Mouse (Mus musculus) Muller cell, postnatal 12 days (primary cell): ENCODE data around the gene Praf2.
"Not testable (repeated sequence)": the region's sequence is repeated elsewhere in the genome, so short reads cannot be mapped to it uniquely, and the experiment has no call there.

ENCODE experiments used
- DNase-seq: peaks from one replicate; pipeline ENCODE4 v3.0.0-alpha.2; 2015; ENCODE audit errors: inconsistent ontology term

Praf2 gene

DNA sequence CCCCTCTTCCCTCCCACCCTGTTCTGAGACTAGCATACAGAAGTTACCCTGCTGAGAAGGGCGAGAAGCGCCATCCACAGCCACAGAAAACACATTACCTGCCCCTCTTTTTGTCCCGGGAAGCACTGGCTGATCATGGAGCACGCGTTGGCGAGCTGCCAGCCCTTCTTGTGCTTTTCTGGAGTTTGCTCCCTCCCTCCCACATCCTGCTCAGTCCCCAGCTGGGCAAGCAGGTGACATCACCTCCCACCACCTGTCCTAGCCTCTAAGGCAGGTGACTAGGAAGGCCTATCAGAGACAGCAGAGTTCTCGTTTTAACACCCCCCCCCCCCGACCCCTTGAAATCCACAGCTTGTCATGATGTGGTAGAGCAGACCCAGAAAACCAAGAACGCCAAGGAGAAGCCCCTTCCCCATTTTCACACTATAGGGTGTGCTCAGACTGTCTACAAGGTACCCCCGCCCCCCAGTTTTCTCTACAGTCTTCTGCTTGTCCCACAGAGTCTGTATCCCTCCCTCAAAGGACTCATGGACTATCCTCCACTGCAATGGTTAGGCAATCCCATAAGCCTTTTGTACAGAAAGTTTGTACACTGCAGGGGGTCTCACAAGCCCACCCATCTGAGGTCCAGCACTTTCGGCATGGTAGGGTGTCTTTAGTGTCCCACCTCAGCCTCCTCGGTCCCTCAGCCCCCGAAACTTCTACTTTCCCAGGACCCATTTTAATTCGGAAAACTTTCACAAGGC is 11.3 kb downstream of the Praf2 start:
- DNase-seq: no peak

DNA sequence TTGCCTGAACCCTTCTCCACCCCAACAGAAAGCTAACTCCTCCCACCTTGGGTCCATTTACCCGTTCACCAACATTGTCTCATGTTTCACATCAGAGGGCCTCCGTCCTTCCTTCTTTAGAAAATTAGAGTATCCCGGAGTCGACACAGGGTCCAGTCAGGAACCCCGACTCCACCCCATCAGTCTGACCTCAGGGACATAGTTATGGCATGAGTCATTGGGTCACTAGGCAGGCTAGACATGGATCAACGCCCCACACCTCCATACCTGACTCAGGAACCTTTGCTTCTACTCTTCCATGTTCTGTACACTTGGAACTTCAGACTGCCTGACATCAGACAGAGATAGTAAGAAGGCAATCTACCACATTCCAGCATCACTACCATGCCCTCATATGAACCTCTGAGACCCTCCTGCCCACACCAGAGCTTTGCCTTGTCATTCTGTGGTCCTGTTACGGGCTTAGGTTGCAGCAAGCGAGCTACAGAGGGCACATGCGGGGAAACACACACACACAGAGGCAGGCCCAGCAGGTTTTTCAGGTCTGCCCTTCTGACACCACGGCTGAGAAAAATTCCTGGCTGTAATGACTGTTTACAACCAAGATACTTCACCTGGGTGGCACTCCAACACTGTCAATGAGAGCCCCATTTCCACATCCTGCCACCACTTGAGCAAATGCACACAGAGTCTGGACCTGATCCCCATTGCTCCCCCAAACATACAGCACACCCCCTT is 12.0 kb downstream of the Praf2 start:
- no peak for DNase-seq

DNA sequence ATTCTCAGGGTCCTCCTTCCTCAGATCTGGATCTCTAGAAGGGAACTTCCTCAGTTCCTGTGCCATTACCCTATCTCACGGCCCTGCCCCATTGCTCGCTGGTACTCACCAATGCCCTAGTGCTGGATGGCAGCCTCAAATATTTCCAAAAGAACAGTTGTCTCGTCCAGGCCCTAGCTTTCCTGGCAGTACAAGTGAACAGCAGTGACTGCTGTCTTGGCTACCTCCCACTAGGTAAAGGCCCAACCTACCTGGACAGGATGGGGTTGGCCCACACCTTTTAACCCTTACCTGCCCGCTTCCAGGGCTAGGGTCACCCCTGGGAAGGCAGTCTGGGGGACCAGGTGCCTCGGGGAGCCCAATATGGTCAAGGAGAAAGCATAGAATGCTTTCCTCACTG is 12.9 kb downstream of the Praf2 start:
- no peak for DNase-seq

DNA sequence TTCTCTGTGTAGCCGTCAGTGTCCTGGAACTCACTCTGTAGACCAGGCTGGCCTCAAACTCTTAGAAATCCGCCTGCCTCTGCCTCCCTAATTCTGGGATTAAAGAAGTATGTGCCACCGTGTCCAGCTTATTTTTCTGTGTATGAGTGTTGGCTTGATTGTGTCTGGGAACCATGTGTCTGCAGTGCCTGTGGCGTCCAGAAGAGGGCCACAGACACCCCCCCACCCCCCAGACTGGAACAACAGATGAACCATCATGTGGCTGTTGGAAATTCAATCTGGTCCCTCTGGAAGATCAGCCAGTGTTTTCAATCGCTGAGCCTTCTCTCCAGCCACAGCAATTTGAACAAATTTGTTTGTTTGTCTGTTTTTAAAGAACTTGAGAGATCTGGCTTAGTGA is 15.2 kb downstream of the Praf2 start:
- DNase-seq: no peak

DNA sequence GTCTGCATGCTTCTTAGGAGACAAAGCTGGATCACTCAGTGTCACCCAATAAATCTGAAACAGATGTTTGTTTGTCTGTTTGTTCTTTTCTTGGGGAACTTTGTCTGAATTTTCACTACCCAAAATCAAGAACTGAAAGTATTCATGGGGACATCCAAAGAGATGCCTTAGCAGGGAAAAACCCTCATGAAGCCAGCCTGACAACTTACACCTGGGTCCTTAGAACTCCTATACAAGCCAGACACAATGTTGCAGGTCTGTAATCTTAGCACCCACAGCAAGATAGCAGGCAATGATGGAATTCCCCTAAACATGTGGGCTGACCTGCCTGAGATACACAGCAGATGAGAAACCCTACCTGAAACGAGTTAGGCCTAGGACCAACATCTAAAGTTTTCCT is 16.7 kb downstream of the Praf2 start:
- no peak for DNase-seq

DNA sequence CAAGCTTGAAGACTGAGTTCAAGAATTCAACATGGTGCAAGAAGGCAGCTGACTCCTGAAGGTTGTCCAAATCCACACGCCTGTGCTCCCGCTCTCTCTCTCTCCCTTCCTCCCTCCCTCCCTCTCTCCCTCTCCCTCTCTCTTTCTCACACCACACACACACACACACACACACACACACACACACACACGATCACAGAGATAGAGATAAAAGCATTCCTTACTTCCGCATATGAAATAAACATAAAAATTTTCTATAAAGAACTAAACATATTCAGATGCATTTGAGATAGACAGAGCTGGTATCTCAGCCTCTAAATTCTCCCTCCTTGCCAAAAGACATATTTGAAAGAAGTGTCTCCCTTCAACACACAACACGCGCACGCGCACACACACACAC is 17.2 kb downstream of the Praf2 start:
- no peak for DNase-seq

DNA sequence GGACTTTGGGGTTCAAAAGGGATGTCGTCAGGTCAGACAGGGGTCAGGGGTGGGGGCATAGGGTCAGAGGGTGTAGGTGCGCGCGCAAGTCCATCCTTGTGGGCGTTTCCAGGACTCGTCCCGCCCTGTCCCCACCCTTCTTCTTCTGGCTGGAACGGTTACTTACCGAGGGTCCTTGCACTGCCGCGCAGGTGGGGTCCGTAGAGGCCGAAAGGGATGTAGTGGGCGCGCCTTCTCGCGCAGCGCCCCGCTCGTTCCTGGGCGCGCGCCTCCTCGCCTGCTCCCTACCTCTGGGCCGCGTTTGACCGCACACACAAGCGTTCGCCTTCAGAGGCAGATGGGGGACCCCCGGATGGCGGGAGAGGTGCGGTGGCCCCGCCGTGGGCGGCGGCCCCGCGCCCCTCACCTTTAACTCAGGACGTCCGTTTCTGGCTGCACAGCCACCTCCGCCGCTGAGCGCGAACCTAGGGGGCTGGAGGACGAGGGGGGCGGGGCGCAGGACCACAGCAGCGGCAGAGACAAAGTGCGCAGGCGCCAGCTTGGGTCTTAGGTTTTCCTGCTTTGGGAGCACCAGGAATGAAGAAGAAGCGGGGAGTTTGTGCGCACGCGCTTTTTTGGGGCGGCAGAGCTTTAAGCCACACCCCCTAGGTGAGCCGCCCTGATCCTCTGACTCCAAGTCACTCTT is 22.3 kb downstream of the Praf2 start, which contains the start of gene Ccdc120:
Gene Ccdc120, minus strand, starts transcription at position 474 of the 685 bp plus-strand sequence.
- peak; percentile 82 for DNase-seq

DNA sequence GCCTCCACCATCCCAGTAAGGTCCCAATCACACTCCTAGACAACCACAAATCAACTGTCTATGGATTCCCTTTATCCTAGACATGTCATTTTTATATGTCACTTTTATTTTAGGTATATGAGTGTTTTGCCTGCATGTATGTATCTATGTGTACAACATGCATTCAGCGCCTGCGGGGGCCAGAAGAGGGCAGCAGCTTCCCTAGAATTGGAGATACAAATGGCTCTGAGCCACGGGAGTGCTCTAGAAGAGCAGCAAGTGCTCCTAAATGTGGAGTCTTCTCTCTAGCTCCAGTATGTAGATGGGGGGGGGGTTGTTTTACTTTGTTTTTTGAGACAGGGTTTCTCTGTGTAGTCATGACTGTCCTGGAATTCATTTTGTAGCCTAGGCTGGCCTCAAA is 25.4 kb downstream of the Praf2 start:
- not testable (repeated sequence) for DNase-seq

DNA sequence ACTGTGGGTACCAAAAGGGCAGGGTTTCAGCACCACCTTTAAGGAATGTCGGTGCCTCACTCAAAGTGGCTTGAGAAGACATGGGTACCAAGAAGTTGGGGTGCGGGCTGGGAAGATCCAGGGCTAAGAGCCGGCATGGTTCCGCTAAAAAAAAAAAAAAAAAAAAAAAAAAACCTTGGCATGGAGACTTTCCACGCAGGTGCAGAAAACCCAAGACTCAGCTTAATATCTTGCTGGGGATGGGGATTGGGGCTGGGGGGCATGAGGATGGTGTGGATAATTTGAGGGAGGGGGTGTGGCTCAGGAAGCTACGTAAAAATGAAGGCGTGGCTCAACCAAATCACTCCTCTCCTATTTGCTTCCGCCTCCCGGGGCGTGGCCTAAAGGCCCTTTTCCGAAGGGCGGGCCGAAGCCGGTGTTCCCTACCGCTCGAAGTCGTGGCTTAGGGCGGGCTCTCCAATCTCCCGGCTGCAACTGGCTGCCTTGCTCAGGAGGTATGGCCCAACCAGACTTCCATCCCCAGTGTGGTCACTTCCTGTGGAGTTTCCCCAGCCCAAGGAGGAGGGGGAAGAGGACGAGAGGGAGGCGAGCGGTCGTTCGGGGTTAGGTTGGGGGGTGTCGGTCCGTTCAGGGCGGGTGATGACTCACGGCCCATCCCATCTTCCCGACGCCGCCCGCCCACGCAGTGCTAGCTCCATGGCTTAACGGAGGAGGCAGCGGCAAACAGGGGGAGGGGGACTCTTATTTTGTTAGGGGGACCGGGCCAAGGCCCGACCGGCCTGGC is 34.1 kb downstream of the Praf2 start, which contains the start of gene Tfe3:
Gene Tfe3, plus strand, starts transcription at position 424 of the 784 bp plus-strand sequence.
- peak; percentile 96 for DNase-seq

DNA sequence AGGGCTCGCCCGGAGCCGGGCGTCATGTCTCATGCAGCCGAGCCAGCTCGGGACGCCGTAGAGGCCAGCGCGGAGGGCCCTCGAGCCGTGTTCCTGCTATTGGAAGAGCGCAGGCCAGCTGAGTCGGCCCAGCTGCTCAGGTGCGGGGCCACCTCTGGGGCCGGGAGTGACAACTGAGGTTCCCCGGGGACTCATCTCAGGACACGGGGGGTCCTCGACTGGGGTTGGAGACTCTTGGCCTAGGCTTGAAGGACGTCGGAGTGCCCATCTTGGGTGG is 34.6 kb downstream of the Praf2 start:
- no peak for DNase-seq

DNA sequence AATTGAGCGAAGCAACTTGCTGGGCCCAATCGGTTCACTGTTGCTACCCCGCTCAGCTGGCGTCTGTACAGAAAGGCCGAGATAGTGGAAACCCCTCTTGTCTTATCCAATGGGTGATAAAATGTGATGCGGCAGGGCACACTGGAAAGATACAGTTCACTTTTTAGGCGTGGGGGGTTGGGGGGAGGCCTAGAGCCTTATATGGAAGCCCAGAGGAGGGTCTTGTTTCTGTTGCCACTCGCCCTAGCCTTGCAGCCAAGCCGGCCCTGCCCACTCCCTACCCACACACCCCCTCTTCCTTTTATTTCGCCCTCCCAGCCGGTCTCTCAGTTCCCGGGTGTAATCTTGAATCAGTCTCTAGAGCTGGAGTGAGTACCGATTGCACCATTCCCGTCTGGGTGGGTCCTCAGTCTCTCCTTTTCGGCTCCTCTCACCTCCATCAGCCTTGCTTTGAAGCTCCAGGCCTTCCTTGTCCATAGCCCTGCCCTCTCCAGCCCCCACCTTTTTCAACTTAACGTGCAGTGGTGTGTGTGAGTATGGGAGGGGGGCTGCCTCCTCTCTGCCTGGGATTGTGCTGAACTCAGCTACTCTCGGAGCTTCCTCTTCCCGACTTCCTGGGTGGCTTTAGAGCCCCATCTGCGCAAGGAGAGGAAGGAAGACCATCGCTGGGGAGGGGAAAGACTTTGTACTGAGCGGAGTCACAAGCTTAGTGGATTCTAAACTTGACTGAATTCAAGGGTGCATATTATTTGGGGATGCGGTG is 35.6 kb downstream of the Praf2 start:
- peak; percentile 82 for DNase-seq

DNA sequence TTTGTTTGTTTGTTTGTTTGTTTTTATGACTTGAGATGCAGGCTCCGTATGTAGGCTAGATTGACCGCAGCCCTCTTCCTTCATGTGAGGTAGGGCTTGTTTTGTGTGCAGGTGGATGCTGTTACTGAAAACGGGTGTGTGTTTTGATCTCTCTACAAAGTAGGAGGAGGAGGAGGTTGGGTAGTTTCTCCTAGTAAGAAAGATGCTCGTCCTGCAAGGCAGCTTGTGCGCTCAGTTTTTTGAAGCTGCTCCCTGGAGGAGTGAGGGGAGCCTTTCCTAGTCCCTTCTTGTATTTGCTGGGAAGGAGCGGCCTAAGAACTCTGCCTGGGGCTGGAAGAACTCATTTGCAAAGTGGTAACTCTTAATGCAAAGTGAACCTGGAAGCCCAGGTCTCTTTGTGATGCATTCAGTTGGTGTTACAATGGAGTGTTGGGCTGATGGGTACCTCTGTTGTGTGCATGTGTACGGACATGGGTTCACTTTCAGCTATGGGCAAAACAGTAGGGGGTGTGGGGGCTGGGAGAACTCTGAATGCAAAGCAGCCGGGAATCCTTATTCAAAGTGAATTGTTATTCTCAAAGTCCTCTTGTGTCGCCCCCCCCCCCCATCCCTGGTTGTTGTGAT is 36.5 kb downstream of the Praf2 start:
- no peak for DNase-seq

DNA sequence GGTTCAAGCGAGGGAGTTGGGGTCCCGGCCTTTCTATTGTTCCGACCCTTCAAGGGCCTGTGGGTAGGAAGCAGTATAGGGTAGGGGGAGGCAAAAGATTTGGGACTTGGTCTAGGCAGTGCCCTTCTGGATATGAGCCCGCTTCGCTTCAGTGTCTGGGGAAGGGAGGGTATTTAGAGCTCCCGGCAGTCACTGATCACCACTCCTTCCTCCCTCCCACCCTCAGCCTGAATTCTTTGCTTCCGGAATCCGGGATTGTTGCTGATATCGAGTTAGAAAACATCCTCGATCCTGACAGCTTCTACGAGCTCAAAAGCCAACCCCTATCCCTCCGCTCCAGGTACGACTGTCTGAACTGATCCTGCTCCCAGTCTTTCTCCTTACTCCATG is 37.0 kb downstream of the Praf2 start:
- DNase-seq: peak; percentile 25

DNA sequence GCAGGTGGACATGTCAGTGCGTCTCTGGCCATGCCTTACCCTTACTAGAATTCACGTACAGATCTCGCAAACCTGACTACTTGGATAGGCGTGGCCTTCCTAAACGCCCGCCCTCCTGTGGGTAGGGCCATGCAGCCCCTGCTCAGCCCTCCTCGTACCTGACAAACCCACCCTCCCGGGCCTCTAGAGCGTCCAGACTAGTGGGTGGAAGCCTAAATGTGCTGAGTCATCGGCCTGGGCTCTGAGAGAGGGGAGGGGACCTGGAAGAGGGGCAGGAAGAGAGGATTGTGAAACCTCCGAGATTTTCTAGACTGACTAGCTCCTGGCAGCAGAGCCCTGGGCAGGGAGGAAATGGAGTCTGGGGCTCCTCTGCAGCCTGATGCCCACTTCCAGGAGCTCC is 37.5 kb downstream of the Praf2 start:
- peak; percentile 88 for DNase-seq

DNA sequence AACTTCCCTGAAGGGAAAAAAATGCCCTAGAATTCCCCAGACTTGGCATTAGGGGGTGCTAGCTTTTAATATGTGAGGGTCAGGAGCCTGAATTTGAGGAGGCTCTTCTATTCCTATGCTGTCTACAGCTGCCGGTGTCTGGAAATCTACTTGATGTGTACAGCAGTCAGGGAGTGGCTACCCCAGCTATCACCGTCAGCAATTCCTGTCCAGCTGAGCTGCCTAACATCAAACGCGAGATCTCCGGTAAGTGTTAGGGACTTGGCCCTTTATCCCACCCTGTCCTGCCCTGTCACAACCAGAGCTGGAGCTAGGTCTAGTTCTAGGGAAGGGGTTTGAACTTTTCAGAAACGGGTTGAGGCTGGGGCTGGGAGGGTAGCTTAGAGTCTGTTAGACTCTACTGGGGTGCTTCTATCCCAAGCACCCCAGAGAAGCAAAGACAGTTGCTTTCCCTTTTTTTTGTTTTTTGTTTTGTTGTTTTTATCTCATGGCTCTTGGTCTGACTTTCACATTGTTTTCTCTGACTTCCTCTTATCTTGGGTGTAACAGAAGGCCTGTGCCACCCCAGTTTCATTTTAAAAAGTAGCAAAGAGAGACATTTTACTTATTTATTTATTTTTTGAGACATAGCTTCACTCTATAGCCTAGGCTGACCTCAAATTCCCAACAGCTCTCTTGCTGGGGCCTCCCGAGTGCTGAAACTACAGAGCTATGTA is 41.2 kb downstream of the Praf2 start:
- DNase-seq: no peak

DNA sequence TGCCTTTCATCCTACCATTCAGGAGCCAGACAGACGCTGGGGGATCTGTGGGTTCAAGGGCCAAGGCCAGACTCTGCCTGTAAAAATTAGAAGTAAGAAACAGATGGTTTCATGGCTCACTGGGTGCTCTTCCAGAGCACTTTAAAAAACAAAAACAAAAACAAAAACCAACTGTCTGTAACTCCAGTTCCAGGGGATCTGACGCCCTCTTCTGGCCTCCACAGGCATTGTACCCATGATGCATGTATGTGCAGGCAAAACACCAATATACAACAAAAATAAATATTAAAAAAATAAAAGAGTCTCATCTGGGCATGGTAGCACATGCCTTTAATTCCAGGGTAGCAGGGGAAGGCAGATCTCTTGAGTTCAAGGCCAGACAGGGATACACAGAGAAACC is 44.5 kb downstream of the Praf2 start:
- DNase-seq: no peak

DNA sequence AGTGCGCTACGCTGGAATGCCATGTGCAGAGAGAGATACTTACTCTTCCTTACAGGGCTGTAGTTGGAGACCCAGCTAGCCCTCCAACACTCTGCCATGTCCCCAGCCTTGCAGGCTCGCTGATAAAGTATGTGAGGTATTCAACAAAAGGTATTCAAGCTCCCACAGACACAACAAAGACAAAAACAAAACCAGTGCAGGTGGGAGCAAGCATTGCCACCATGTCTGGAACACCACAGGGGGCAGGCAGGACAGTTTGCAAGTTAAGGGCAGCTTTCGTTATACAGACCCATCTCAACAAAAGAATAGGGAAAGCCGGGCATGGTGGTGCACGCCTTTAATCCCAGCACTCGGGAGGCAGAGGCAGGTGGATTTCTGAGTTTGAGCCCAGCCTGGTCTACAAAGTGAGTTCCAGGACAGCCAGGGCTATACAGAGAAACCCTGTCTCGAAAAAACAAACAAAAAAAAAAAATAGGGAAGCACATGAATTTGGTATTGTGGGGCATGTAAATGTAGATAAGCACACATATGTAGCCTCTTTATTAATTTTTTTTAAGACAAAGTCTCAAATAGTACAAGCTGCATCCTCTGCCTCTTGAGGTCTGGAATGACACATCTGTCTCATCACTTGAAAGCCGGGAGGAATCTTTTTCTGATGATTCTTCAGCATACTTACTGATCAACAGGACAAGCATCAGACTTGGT is 47.4 kb downstream of the Praf2 start:
- no peak for DNase-seq

DNA sequence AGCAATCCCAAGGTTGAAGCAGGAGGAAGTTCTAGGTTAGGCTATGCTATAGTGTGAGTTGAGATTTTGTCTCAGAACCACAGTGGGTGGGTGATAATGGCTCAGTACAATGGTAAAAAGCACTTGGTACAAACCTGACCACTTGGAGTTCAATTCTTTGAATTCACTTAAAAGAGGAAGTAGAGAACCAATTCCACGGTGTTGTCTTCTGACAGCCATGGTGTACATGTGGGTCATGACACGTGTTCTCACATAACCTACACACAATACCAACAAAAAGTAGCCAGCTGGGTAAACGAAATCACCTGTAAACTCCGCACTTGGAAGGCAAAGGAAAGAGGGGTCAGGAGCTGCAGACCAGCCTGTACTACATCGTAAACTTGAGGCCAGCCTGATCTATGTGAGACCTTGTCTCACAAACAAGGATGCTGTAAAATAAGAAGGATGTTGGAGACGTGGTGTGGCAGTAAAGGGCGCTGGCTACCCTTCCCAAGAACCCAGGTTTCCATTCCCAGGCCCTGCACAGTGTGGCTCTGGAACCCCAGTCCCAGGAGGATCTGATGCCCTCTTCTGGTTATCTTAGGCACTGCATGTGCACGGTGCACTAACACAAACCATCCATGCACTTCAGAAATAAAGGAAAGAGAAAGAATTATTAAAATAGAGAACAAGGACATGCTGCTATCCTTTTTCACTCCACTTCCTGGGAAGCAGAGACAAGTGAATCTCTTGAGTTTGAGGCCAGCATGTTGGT is 48.3 kb downstream of the Praf2 start:
- DNase-seq: no peak
